Mouse (Mus musculus) embryonic facial prominence, embryonic 15.5 days (tissue): ENCODE measurements around the gene Arhgap10. TPM values are rescaled to one million over a fixed set of nuclear protein-coding genes. Genes with fewer than 3 reads are reported as not detected.

Source experiments
- ATAC-seq: fragments of 200-750 bp; cut with Nextera tagmentation; 2 replicates; pipeline ENCODE4 v1.8.0; 2017; ENCODE audit warnings: low read depth, moderate TSS enrichment; ENCODE audit not compliant: insufficient number of reproducible peaks, low FRiP score, low TSS enrichment
- H3K27ac ChIP-seq: fragments of 300-500 bp; sonication (generic); replicated peaks from 2 replicates; pipeline ENCODE4 v1.5.1; 2015; ENCODE audit warnings: mild to moderate bottlenecking, inconsistent platforms
- H3K27me3 ChIP-seq: fragments of 300-500 bp; sonication (generic); 2 replicates; pipeline ENCODE4 v1.6.1; 2015; ENCODE audit warnings: inconsistent platforms
- H3K36me3 ChIP-seq: fragments of 300-500 bp; sonication (generic); 2 replicates; pipeline ENCODE4 v1.6.1; 2015; ENCODE audit warnings: mild to moderate bottlenecking, inconsistent platforms
- H3K4me1 ChIP-seq: fragments of 300-500 bp; sonication (generic); 2 replicates; pipeline ENCODE4 v1.6.1; 2015; ENCODE audit warnings: inconsistent platforms
- H3K4me2 ChIP-seq: fragments of 300-500 bp; sonication (generic); replicated peaks from 2 replicates; pipeline ENCODE4 v1.6.1; 2015; ENCODE audit warnings: mild to moderate bottlenecking, inconsistent platforms
- H3K4me3 ChIP-seq: fragments of 300-500 bp; sonication (generic); replicated peaks from 2 replicates; pipeline ENCODE4 v1.5.1; 2015; ENCODE audit warnings: mild to moderate bottlenecking, inconsistent platforms
- H3K9ac ChIP-seq: fragments of 300-500 bp; sonication (generic); 2 replicates; pipeline ENCODE4 v1.6.1; 2015; ENCODE audit warnings: inconsistent platforms
- H3K9me3 ChIP-seq: fragments of 300-500 bp; sonication (generic); replicated peaks from 2 replicates; pipeline ENCODE4 v1.6.1; 2016; ENCODE audit warnings: inconsistent platforms
- WGBS: fragments of 180-500 bp; shearing (Covaris S2); methylation state at CpG from one replicate; pipeline ENCODE4 v1.1.7; 2015; 5-methylcytosine and 5-hydroxymethylcytosine counted together
- polyA plus RNA-seq: library from polyadenylated mRNA; unstranded; fragments of >200 nt; fragmentation: Nextera tagmentation; extraction: Ambion mirVana; gene quantifications from 2 replicates; pipeline ENCODE4 v1.2.1, GENCODE M21; 2015

Gene Arhgap10
- polyA plus RNA-seq, 1 experiment from 2014 or later, result 30.1 TPM

- no peak for ATAC-seq
- H3K4me2 ChIP-seq, result no peak overlapping the region
- no peak overlapping the region for H3K4me3 ChIP-seq
- no peaks in the 10 kb centered on the region for H3K27me3 ChIP-seq
- WGBS, result 60% methylated on average over 4 of the region's 4 CpGs
- H3K36me3 ChIP-seq, result no peaks in the 10 kb centered on the region
- no peaks in the 10 kb centered on the region for H3K9me3 ChIP-seq
- no peak overlapping the region for H3K9ac ChIP-seq
- H3K4me1 ChIP-seq, result no peaks in the 10 kb centered on the region
- H3K27ac ChIP-seq, result no peak overlapping the region
Observed at GRCm38 (mm10) chr8:77458575-77458974, 59.2 kb downstream of the Arhgap10 start.

DNA sequence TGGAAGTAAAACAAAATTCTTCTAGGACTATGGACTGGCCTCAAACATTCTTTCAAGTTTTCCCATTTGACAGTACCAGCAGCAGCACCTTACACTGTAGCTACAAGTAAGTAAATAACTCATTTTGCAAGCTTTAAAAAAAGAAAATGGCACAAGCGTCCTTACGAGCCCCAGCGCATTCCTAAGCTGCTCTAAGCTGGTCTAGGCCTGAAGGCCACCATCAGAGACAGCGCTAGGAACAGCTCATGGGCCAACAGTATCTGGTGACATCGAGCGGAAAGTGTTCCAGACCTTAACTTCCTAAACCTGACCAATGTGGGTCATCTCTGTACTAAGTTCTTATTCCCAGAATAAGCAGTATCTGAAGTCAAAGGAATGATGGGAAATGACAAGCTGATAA lies 61.5 kb downstream of the Arhgap10 start:
- Histone ChIP-seq H3K9ac (no peak overlapping the region), H3K4me1 (no peaks in the 10 kb centered on the region), H3K4me3 (no peak overlapping the region), H3K27me3 (no peaks in the 10 kb centered on the region), H3K4me2 (no peak overlapping the region), H3K27ac (no peak overlapping the region), H3K36me3 (no peaks in the 10 kb centered on the region), H3K9me3 (no peaks in the 10 kb centered on the region)
- ATAC-seq, result no peak
- WGBS, result 89% methylated on average over 6 of the region's 6 CpGs

GRCm38 (mm10) chr8:77453836-77454235 lies 63.9 kb downstream of the Arhgap10 start:
- ATAC-seq, result no peak
- Histone ChIP-seq H3K4me1 (no peaks in the 10 kb centered on the region), H3K27ac (no peak overlapping the region), H3K4me3 (no peak overlapping the region), H3K36me3 (peaks cover 20% of the 10 kb centered on the region), H3K27me3 (no peaks in the 10 kb centered on the region), H3K9ac (no peak overlapping the region), H3K9me3 (peaks cover 8% of the 10 kb centered on the region; the same call in 1 of the 2 replicates), H3K4me2 (no peak overlapping the region)
- WGBS, result 85% methylated on average over 9 of the region's 9 CpGs

DNA sequence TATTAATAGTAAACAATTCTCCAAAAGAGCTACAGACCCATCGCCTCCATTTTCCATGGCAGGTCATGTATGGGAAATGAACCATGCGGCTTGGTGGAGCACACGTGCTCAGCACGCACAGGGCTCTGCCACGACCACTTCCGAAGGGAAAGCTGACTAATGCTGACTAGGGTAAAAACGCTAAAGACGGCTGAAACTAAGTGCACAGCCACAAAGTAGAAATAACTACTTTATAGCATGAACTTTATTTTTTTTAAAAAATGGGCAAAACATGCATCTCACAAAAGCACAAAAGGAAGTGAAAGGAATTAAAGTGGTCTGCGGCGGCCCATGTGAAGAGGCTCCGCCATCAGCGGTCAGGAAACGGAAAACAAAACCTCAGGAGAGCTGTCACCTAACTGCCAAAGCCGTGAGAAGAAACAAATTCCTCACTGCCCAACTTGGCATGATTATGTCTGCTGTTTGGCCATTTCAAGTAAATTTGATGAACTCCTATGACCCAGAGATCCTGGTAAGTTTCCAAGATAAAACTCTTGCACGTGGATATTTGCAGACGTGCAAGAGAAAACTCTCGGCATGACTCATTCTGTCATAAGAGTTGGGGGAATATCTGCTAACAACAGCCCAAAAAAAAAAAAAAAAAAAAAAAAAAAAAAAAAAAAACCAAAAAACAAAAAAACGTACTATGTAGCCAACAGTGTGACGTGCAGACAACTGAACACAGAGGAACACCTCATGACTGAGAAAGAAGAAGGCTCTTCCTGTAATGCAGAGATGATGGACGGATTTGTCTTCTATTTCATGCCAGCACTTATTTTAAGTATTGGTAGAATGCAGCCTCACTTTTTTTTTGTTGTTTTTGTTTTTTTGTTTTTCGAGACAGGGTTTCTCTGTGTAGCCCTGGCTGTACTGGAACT lies 66.0 kb downstream of the Arhgap10 start:
- peaks cover 30% of the 10 kb centered on the region for H3K36me3 ChIP-seq

GRCm38 (mm10) chr8:77451052-77451451 lies 66.7 kb downstream of the Arhgap10 start:
- ATAC-seq, result no peak
- no peaks in the 10 kb centered on the region for H3K4me1 ChIP-seq
- H3K4me3 ChIP-seq, result no peak overlapping the region
- WGBS, result 92% methylated on average over 5 of the region's 5 CpGs
- no peak overlapping the region for H3K27ac ChIP-seq
- H3K27me3 ChIP-seq, result no peaks in the 10 kb centered on the region
- no peak overlapping the region for H3K9ac ChIP-seq
- H3K4me2 ChIP-seq, result no peak overlapping the region
- peaks cover 30% of the 10 kb centered on the region for H3K36me3 ChIP-seq
- peaks cover 21% of the 10 kb centered on the region; the same call in 1 of the 2 replicates for H3K9me3 ChIP-seq

More for the DNA sequence above, 66.0 kb downstream of the Arhgap10 start:
- 90% methylated on average over 21 of the region's 21 CpGs for WGBS
- ATAC-seq, result no peak
- H3K4me3 ChIP-seq, result no peak overlapping the region
- H3K27me3 ChIP-seq, result no peaks in the 10 kb centered on the region
- no peak overlapping the region for H3K9ac ChIP-seq
- peaks cover 21% of the 10 kb centered on the region; the same call in 1 of the 2 replicates for H3K9me3 ChIP-seq
- H3K4me1 ChIP-seq, result no peaks in the 10 kb centered on the region
- H3K4me2 ChIP-seq, result no peak overlapping the region
- no peak overlapping the region for H3K27ac ChIP-seq

DNA sequence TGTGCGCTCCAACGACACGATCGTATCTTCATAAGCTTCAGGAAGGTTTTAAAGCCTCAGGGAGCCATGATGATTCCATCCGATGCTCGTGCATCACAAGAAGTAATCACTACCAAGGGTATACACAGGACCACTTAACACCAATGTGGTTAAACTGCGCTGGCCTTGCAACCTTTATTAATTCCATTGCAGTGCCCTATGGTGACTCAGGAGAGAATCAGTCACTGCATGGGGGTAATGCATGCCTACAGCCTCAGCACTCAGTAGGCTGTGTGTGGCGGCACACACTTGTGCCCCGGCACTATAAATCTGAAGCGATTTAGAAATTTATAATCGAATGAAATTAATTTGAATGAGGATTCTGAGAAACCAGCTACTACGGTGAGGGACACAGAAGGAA lies 71.5 kb downstream of the Arhgap10 start:
- Histone ChIP-seq H3K9ac (no peak overlapping the region), H3K27ac (no peak overlapping the region), H3K4me3 (no peak overlapping the region), H3K4me2 (no peak overlapping the region), H3K27me3 (no peaks in the 10 kb centered on the region), H3K9me3 (peaks cover 21% of the 10 kb centered on the region; the same call in 1 of the 2 replicates), H3K4me1 (peaks cover 7% of the 10 kb centered on the region; the same call in 1 of the 2 replicates), H3K36me3 (peaks cover 30% of the 10 kb centered on the region)
- ATAC-seq, result no peak
- WGBS, result 87% methylated on average over 12 of the region's 12 CpGs

DNA sequence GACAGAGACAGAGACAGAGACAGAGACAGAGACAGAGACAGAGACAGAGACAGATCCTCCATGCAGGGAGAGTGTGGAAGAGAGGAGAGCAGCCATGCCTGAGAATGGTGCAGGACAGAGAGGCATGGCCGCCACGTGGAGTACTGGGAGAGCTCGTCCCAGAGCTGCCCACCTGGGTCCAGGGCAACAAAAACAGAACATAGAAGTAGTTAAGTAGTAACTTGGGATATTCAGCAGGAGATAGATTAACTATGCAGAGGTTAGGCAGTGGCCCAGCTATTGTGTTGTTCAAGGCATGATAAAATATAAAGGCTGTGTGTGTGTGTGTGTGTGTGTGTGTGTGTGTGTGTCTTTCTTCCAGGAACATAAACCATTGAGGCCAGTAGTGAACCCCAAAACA lies 72.1 kb downstream of the Arhgap10 start:
- 90% methylated on average over 3 of the region's 3 CpGs for WGBS
- H3K36me3 ChIP-seq, result peaks cover 24% of the 10 kb centered on the region
- peaks cover 21% of the 10 kb centered on the region; the same call in 1 of the 2 replicates for H3K9me3 ChIP-seq
- H3K27me3 ChIP-seq, result no peaks in the 10 kb centered on the region
- no peak for ATAC-seq
- H3K4me3 ChIP-seq, result no peak overlapping the region
- H3K4me1 ChIP-seq, result peaks cover 7% of the 10 kb centered on the region; the same call in 1 of the 2 replicates
- no peak overlapping the region for H3K9ac ChIP-seq
- no peak overlapping the region for H3K27ac ChIP-seq
- H3K4me2 ChIP-seq, result no peak overlapping the region

- Histone ChIP-seq H3K36me3 (peaks cover 11% of the 10 kb centered on the region), H3K9me3 (peaks cover 14% of the 10 kb centered on the region; the same call in 1 of the 2 replicates), H3K4me1 (peaks cover 7% of the 10 kb centered on the region; the same call in 1 of the 2 replicates), H3K27me3 (no peaks in the 10 kb centered on the region), H3K4me2 (no peak overlapping the region), H3K27ac (0 out of 2 replicates have a peak overlapping the region, but pooled peaks have one; percentile 2), H3K4me3 (no peak overlapping the region), H3K9ac (no peak overlapping the region)
- 77% methylated on average over 10 of the region's 10 CpGs for WGBS
- no peak for ATAC-seq
Observed at GRCm38 (mm10) chr8:77444166-77444870, 73.4 kb downstream of the Arhgap10 start.

- peaks cover 7% of the 10 kb centered on the region; the same call in 1 of the 2 replicates for H3K4me1 ChIP-seq
- H3K36me3 ChIP-seq, result peaks cover 2% of the 10 kb centered on the region; the same call in 1 of the 2 replicates
- H3K27me3 ChIP-seq, result no peaks in the 10 kb centered on the region
- no peak overlapping the region for H3K27ac ChIP-seq
- WGBS, result 75% methylated on average over 7 of the region's 7 CpGs
- H3K9ac ChIP-seq, result no peak overlapping the region
- ATAC-seq, result no peak
- H3K4me3 ChIP-seq, result no peak overlapping the region
- 0 out of 2 replicates have a peak, but pooled peaks cover 2% of the 10 kb centered on the region for H3K9me3 ChIP-seq
- no peak overlapping the region for H3K4me2 ChIP-seq
Observed at GRCm38 (mm10) chr8:77442452-77442851, 75.3 kb downstream of the Arhgap10 start.

- no peak for ATAC-seq
- H3K27me3 ChIP-seq, result no peaks in the 10 kb centered on the region
- H3K9ac ChIP-seq, result no peak overlapping the region
- no peaks in the 10 kb centered on the region for H3K9me3 ChIP-seq
- WGBS, result 84% methylated on average over 9 of the region's 9 CpGs
- peaks cover 13% of the 10 kb centered on the region; the same call in 1 of the 2 replicates for H3K4me1 ChIP-seq
- no peak overlapping the region for H3K4me3 ChIP-seq
- H3K27ac ChIP-seq, result no peak overlapping the region
- H3K36me3 ChIP-seq, result no peaks in the 10 kb centered on the region
- no peak overlapping the region for H3K4me2 ChIP-seq
Observed at GRCm38 (mm10) chr8:77440913-77441312, 76.8 kb downstream of the Arhgap10 start.

DNA sequence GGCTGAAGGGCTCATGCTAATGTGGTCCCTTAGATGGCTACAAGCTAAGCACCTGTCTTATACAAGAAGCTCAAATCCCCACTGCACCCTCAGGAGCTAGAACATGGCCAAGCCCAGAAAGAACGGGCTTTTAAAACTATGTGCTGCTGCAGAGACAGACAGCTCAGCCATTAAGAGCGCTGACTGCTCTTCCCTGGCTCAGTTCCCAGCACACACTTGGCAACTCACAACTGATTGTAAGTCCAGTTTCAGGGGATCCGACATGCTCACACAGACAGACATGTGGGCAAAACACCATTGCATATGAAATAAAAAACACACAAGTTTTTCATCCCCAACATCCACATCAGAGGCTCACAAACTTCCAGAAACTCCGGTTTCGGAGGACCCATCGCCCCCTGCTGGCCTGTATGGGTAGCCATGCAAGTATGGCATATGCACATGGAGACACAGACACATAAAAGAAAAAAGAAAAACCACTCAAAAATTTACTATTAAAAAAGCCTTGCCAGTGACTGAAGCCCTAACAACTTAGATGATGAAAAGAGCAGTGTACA lies 77.4 kb downstream of the Arhgap10 start:
- no peak overlapping the region for H3K4me3 ChIP-seq
- peaks cover 17% of the 10 kb centered on the region; the same call in 1 of the 2 replicates for H3K4me1 ChIP-seq
- no peaks in the 10 kb centered on the region for H3K36me3 ChIP-seq
- no peak overlapping the region for H3K9ac ChIP-seq
- H3K9me3 ChIP-seq, result no peaks in the 10 kb centered on the region
- ATAC-seq, result no peak
- 82% methylated on average over 6 of the region's 6 CpGs for WGBS
- no peak overlapping the region for H3K27ac ChIP-seq
- no peaks in the 10 kb centered on the region for H3K27me3 ChIP-seq
- H3K4me2 ChIP-seq, result no peak overlapping the region
